Mouse (Mus musculus) left cerebral cortex, adult 6 months (tissue): Measurements from ENCODE around the gene L2hgdh. TPM values are rescaled to one million over a fixed set of nuclear protein-coding genes. Genes with fewer than 3 reads are reported as not detected.

Experiments
- long read RNA-seq, 2 experiments: library from polyadenylated mRNA; unstranded; transcript quantifications; one replicate each; pipeline ENCODE4 v2.0.0; 2019 to 2020
- polyA plus RNA-seq: library from polyadenylated mRNA; unstranded; fragments of <200 nt; fragmentation: Nextera tagmentation; gene quantifications from 2 replicates; pipeline ENCODE4 v1.2.3, GENCODE M21; 2021

The L2hgdh gene
- polyA plus RNA-seq: 5.5 and 7.8 TPM in 2 replicates
- long read RNA-seq, experiment 1, transcript L2hgdh-201 (10 exons, 3,340 nt): major isoform, 60 of 75 reads
- long read RNA-seq, experiment 1, partial matches to known transcripts: 10 of 75 reads
- long read RNA-seq, experiment 1, other reads (novel, unspliced or antisense): 5 of 75 reads
- long read RNA-seq, experiment 2, transcript L2hgdh-201 (10 exons, 3,340 nt): major isoform, 5 of 13 reads
- long read RNA-seq, experiment 2, partial matches to known transcripts: 3 of 13 reads
- long read RNA-seq, experiment 2, other reads (novel, unspliced or antisense): 5 of 13 reads

DNA sequence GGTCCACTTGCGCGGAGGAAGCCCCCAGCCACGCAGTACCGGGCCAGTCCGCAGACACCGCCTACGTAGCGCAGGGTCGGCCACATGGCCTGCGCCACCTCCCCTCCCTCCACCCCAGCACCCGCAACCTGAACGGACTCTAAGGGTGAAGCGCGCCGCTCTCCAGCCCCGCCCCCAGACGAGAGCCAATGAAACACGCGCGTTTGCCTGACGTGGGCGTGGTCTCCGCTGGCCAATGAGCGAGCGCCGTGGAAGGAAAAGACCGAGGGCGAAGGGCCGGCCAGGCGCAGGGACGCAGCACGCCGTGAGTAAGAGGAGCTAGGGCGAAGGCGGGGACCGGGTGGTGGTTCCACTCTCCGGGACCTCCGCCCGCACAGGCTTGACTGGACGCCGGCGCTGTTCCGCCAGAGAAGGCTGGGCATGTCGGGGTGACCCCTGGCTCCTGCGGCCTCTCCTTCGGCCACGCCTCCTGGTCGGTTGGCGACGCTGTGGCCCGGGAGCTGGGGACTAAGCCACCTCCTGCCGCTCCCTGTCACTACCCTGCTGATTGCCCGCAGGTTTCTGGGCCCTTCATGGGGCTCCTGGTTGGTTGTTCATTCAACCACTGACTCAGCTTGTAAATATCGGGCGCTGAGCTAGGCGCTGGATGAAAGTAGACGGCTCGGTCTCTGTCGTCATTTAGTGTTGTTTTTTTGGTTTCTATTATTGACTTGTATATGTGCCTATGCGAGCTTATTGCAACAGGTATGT lies at the start of gene L2hgdh, which contains the start of gene Atp5s:
TSS of gene L2hgdh (minus strand) at position 163 of the 750 bp plus-strand sequence.
TSS of gene Atp5s (plus strand) at position 240 of the 750 bp plus-strand sequence.

DNA sequence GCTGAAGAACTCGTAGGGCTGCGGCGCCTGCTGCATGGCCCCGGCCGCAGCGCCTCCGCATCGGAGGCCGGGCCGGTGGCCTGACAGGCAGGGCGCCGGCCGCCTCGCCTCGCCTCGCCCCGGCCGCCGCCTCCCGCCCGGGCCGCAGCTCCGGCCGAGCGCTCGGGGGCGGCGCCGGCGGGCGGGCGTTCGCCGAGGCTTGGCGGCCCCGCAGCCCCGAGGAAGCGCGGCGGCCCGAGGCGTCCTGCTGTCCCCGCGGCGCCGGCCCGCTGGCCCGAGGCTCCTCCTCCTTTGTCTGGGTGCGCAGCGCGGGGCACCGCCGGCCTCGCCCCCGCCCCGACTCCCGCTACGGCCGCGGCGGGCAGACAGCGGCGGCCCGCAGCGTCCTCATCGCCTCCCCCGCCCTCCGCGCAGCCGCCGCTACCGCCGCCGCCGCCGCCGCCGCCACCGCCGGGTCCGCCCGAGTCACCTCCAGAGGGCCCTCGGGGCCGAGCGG lies 43.1 kb downstream of the L2hgdh start, which contains the start of gene Sos2:
TSS of gene Sos2 (minus strand) at position 287 of the 496 bp plus-strand sequence.

Other genes starting within 250 kb of the L2hgdh start
- gene Vcpkmt, start 141.8 kb downstream of the L2hgdh start, polyA plus RNA-seq: 31.8 and 35.8 TPM in 2 replicates
- 3.7 and 4.1 TPM in 2 replicates for gene Sos2, start 43.0 kb downstream of the L2hgdh start, polyA plus RNA-seq
- gene Atp5s, start 77 bp upstream of the L2hgdh start, polyA plus RNA-seq: 30.4 and 39.2 TPM in 2 replicates
- 19.4 and 26.2 TPM in 2 replicates for gene Cdkl1, start 66.4 kb upstream of the L2hgdh start, polyA plus RNA-seq
- 88.7 and 130 TPM in 2 replicates for gene Atl1, start 167.7 kb upstream of the L2hgdh start, polyA plus RNA-seq
- gene Map4k5, start 168.3 kb upstream of the L2hgdh start, polyA plus RNA-seq: 6.3 and 11.4 TPM in 2 replicates